Mouse (Mus musculus) kidney, adult 9 months (tissue): ENCODE measurements around the gene Rack1.
"Not testable (repeated sequence)": the region's sequence is repeated elsewhere in the genome, so short reads cannot be mapped to it uniquely, and the experiment has no call there.

Source experiments
- DNase-seq: peaks from one replicate; pipeline ENCODE4 v3.0.0; 2022

Rack1 gene

GRCm38 (mm10) chr11:48799921-48800701 lies at the start of gene Rack1:
Gene Rack1 (plus strand): TSS chr11:48800332.
- peak; percentile 94 for DNase-seq

- no peak for DNase-seq
These were observed 49.7 kb upstream of the Rack1 start for GRCm38 (mm10) chr11:48750428-48750827.

GRCm38 (mm10) chr11:48753534-48753933 lies 46.6 kb upstream of the Rack1 start:
- not testable (repeated sequence) for DNase-seq

GRCm38 (mm10) chr11:48759021-48759420 lies 41.1 kb upstream of the Rack1 start:
- DNase-seq, result no peak

- no peak for DNase-seq
These were observed 36.0 kb upstream of the Rack1 start for GRCm38 (mm10) chr11:48764119-48764518.

- DNase-seq, result no peak
These were observed 32.8 kb upstream of the Rack1 start for GRCm38 (mm10) chr11:48767195-48767876.

GRCm38 (mm10) chr11:48771691-48772090 lies 28.4 kb upstream of the Rack1 start:
- DNase-seq, result peak; percentile 28

- DNase-seq, result peak; percentile 60
These were observed 25.5 kb upstream of the Rack1 start for GRCm38 (mm10) chr11:48774443-48775298.

GRCm38 (mm10) chr11:48775483-48775882 lies 24.6 kb upstream of the Rack1 start:
- peak; percentile 72 for DNase-seq

- DNase-seq, result no peak
These were observed 23.5 kb upstream of the Rack1 start for GRCm38 (mm10) chr11:48776664-48777063.

GRCm38 (mm10) chr11:48777303-48777702 lies 22.8 kb upstream of the Rack1 start:
- no peak for DNase-seq

GRCm38 (mm10) chr11:48779450-48779849 lies 20.7 kb upstream of the Rack1 start:
- DNase-seq, result peak; percentile 56

- DNase-seq, result no peak
These were observed 17.9 kb upstream of the Rack1 start for GRCm38 (mm10) chr11:48782243-48782642.

- peak; percentile 49 for DNase-seq
These were observed 12.5 kb upstream of the Rack1 start for GRCm38 (mm10) chr11:48787455-48788211.

GRCm38 (mm10) chr11:48788311-48789089 lies 11.6 kb upstream of the Rack1 start:
- peak; percentile 87 for DNase-seq

GRCm38 (mm10) chr11:48789215-48789614 lies 10.9 kb upstream of the Rack1 start:
- DNase-seq, result no peak

- DNase-seq, result peak; percentile 92
These were observed 9.9 kb upstream of the Rack1 start for GRCm38 (mm10) chr11:48789973-48790823.

GRCm38 (mm10) chr11:48790946-48791345 lies 9.2 kb upstream of the Rack1 start:
- DNase-seq, result peak; percentile 79

- not testable (repeated sequence) for DNase-seq
These were observed 8.2 kb upstream of the Rack1 start for GRCm38 (mm10) chr11:48791894-48792293.

- DNase-seq, result no peak
These were observed 6.9 kb upstream of the Rack1 start for GRCm38 (mm10) chr11:48793184-48793583.

- DNase-seq, result no peak
These were observed 4.9 kb upstream of the Rack1 start for GRCm38 (mm10) chr11:48795221-48795620.
